Mouse (Mus musculus) lung, embryonic 15.5 days (tissue): ENCODE measurements around the gene Umodl1. TPM values are rescaled to one million over a fixed set of nuclear protein-coding genes. Genes with fewer than 3 reads are reported as not detected.

Source experiments
- ATAC-seq: fragments of 200-750 bp; cut with Nextera tagmentation; 2 replicates; pipeline ENCODE4 v1.8.0; 2017; ENCODE audit warnings: moderate number of reproducible peaks, borderline replicate concordance; ENCODE audit not compliant: low FRiP score, low TSS enrichment; ENCODE audit errors: extremely low read depth
- H3K27ac ChIP-seq: fragments of 300-500 bp; sonication (generic); 2 replicates; pipeline ENCODE4 v1.5.1; 2015; ENCODE audit warnings: moderate library complexity, mild to moderate bottlenecking, inconsistent platforms
- H3K27me3 ChIP-seq: fragments of 300-500 bp; sonication (generic); 2 replicates; pipeline ENCODE4 v1.6.1; 2015; ENCODE audit warnings: inconsistent platforms
- H3K36me3 ChIP-seq: fragments of 300-500 bp; sonication (generic); 2 replicates; pipeline ENCODE4 v1.6.1; 2015; ENCODE audit warnings: inconsistent platforms
- H3K4me1 ChIP-seq: fragments of 300-500 bp; sonication (generic); 2 replicates; pipeline ENCODE4 v1.6.1; 2015; ENCODE audit warnings: inconsistent platforms
- H3K4me2 ChIP-seq: fragments of 300-500 bp; sonication (generic); 2 replicates; pipeline ENCODE4 v1.6.1; 2015; ENCODE audit warnings: inconsistent platforms, mild to moderate bottlenecking, moderate library complexity
- H3K4me3 ChIP-seq: fragments of 300-500 bp; sonication (generic); 2 replicates; pipeline ENCODE4 v1.5.1; 2015; ENCODE audit warnings: mild to moderate bottlenecking, inconsistent platforms
- H3K9ac ChIP-seq: fragments of 300-500 bp; sonication (generic); 2 replicates; pipeline ENCODE4 v1.6.1; 2015; ENCODE audit warnings: inconsistent platforms
- H3K9me3 ChIP-seq: fragments of 300-500 bp; sonication (generic); 2 replicates; pipeline ENCODE4 v1.6.1; 2016; ENCODE audit warnings: inconsistent platforms
- WGBS: fragments of 180-500 bp; shearing (Covaris S2); methylation state at CpG from one replicate; pipeline ENCODE4 v1.1.7; 2015; 5-methylcytosine and 5-hydroxymethylcytosine counted together
- polyA plus RNA-seq: library from polyadenylated mRNA; unstranded; fragments of >200 nt; fragmentation: Nextera tagmentation; extraction: Ambion mirVana; gene quantifications from 2 replicates; pipeline ENCODE4 v1.2.1, GENCODE M21; 2015

The Umodl1 gene
- polyA plus RNA-seq, 1 experiment from 2014 or later: 0.72 TPM

DNA sequence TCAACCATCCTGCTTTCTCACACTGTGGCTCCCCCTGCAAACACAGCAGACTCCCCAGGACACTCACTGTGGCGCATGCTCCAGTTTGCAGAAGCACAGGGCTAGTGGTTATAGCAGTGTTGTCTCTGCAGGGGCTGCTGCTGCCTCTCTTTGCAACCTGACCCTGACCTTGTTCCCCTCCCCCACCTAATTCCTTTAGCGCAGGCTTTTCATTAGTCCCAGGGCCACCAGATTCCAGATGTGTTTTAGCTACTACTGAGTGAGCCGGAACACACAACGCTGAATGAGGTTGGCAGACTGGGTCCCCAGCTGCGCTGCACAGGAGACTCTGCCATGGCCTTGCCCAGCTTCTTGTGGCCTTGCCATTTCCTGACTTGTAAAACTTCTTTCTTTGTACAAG is 46.5 kb downstream of the Umodl1 start:
- Histone ChIP-seq H3K36me3 (no peaks in the 10 kb centered on the region), H3K27ac (no peak overlapping the region), H3K27me3 (no peaks in the 10 kb centered on the region), H3K4me3 (no peak overlapping the region), H3K9me3 (no peaks in the 10 kb centered on the region), H3K4me2 (no peak overlapping the region), H3K9ac (no peak overlapping the region), H3K4me1 (no peaks in the 10 kb centered on the region)
- WGBS: 30% methylated on average over 5 of the region's 5 CpGs
- ATAC-seq: no peak

DNA sequence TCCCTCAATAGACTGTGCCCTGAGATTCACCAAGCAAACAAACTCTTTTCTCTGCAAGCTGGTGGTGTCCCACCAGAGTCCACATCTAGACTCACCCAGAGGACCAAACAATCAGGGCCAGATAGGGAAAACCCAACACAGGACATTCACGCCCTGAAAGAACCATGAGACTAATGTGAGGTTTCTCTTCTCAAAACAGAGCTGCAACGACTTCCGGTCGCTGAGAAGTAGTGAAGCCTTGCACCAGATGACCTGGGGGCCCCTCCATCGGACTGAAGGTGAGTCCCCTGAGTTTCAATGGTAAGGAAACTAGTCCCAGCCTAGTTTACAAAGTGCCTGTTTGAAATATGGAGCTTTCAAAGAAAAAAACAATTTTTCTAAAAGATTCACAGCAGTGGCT is 48.2 kb downstream of the Umodl1 start:
- H3K4me1 ChIP-seq: no peaks in the 10 kb centered on the region

DNA sequence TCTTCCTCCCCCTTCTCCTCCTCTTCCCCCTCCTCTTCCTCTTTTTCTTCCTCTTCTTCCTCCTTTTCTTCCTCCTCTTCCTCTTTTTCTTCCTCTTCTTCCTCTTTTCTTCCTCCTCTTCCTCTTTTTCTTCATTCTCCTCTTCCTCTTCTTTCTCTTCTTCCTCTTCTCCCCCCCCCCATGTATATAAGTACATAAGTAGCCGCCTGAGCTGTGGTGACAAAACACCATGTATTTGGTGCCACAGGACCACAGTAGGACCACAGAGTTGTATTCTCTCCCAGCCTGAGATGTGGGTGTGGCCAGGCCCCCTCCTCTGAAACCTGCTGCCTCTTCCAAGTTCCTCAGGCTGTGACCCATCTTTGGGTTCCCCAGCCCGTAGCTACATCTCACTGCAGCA is 50.8 kb downstream of the Umodl1 start:
- no peaks in the 10 kb centered on the region for H3K4me1 ChIP-seq
- no peak overlapping the region for H3K9ac ChIP-seq
- no peaks in the 10 kb centered on the region for H3K27me3 ChIP-seq
- H3K27ac ChIP-seq: no peak overlapping the region
- ATAC-seq: no peak
- no peaks in the 10 kb centered on the region for H3K36me3 ChIP-seq
- no peaks in the 10 kb centered on the region for H3K9me3 ChIP-seq
- H3K4me3 ChIP-seq: no peak overlapping the region
- no peak overlapping the region for H3K4me2 ChIP-seq
- 74% methylated on average over 2 of the region's 2 CpGs for WGBS

More for the DNA sequence above, 48.2 kb downstream of the Umodl1 start:
- no peaks in the 10 kb centered on the region for H3K36me3 ChIP-seq
- 82% methylated on average over 5 of the region's 5 CpGs for WGBS
- no peak overlapping the region for H3K4me2 ChIP-seq
- no peaks in the 10 kb centered on the region for H3K9me3 ChIP-seq
- no peak overlapping the region for H3K27ac ChIP-seq
- ATAC-seq: no peak
- H3K9ac ChIP-seq: no peak overlapping the region
- H3K4me3 ChIP-seq: no peak overlapping the region
- no peaks in the 10 kb centered on the region for H3K27me3 ChIP-seq

DNA sequence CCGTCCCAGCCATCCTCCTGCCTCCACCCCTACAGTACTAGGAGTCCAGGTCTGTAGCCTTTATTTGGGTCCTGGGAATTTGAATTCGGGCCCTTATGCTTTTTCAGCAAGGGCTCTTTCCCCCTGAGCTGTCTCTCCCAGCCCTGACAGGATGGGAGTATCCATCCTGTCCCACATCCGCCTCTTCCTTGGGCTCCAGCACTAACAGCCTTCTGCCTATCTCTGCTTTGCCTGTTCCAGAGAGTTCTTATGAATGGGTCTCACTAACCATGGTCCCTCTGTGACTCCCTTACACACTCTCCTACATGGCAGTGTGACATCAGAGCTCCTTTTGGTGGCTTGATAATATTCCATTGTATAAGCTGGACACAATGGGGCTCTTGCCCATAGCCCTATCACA is 52.9 kb downstream of the Umodl1 start:
- no peak overlapping the region for H3K9ac ChIP-seq
- no peaks in the 10 kb centered on the region for H3K9me3 ChIP-seq
- no peak overlapping the region for H3K4me3 ChIP-seq
- no peak overlapping the region for H3K4me2 ChIP-seq
- H3K36me3 ChIP-seq: no peaks in the 10 kb centered on the region
- no peaks in the 10 kb centered on the region for H3K4me1 ChIP-seq
- WGBS: 69% methylated on average over 3 of the region's 3 CpGs
- H3K27ac ChIP-seq: no peak overlapping the region
- no peaks in the 10 kb centered on the region for H3K27me3 ChIP-seq
- ATAC-seq: no peak

DNA sequence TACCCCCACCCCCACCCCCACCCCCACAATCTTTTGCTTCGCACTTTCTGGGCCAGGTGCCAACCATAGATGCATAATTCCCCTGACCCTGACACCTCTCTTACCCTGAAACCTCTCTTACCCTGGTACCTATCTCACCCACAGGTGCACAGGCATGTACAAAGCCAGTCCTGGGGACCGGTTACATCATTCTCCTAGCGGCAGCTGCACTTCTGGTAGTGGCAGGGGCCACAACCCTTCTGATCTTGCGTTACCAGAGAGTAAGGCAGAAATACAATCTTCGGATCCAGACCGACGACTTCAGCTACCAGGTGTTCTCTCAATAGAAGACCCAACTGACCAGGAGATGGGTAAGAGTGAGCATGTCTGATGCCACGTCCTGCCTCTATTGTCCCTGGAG is 54.0 kb downstream of the Umodl1 start:
- ATAC-seq: no peak
- no peak overlapping the region for H3K27ac ChIP-seq
- no peak overlapping the region for H3K9ac ChIP-seq
- no peaks in the 10 kb centered on the region for H3K27me3 ChIP-seq
- no peaks in the 10 kb centered on the region for H3K4me1 ChIP-seq
- H3K4me2 ChIP-seq: no peak overlapping the region
- no peaks in the 10 kb centered on the region for H3K36me3 ChIP-seq
- 75% methylated on average over 8 of the region's 8 CpGs for WGBS
- no peak overlapping the region for H3K4me3 ChIP-seq
- H3K9me3 ChIP-seq: no peaks in the 10 kb centered on the region

DNA sequence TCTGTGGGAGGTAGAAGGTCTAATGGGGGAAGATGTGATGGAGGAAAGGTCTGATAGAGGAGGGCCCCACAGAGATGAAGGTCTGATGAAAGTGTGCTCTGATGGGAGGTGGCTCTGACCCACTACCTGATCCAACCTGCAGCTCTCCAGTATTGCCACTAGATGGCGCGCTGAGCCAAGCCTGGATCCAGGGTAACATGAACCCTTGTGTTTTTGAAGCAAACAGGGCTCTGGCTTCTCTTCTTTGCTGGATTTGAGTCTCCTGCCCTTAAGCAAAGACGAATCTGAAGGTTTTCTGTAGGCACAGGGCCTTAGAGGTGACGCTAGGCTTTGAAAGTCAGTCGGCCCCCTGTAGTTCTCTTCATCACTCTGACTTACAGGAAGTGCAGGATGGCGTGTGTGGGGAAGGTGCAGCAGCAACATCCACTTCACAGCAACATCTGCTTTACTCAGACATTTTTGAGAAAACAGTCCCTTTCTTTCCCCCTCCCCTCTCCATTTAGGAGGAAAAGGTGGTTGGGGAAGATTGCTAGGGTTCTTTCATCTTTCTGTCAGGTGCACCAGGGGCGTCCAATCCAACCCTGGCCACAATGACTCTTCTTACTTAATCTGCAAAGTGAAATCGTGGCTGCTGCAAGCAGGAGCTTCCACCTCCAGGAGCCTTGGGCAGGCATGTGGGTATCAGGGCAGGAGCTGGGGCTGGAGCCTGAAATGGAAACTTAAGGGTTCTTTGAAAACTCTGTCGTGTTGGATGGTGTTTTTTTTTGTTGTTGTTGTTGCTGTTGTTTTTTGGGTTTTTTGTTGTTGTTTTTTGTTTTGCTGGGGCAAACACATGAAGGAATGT is 57.3 kb downstream of the Umodl1 start:
- WGBS: 26% methylated on average over 9 of the region's 9 CpGs
- H3K9me3 ChIP-seq: no peaks in the 10 kb centered on the region
- H3K9ac ChIP-seq: no peak overlapping the region
- no peak overlapping the region for H3K4me3 ChIP-seq
- no peak for ATAC-seq
- H3K27ac ChIP-seq: no peak overlapping the region
- H3K27me3 ChIP-seq: no peaks in the 10 kb centered on the region
- no peak overlapping the region for H3K4me2 ChIP-seq
- H3K4me1 ChIP-seq: no peaks in the 10 kb centered on the region
- H3K36me3 ChIP-seq: no peaks in the 10 kb centered on the region

DNA sequence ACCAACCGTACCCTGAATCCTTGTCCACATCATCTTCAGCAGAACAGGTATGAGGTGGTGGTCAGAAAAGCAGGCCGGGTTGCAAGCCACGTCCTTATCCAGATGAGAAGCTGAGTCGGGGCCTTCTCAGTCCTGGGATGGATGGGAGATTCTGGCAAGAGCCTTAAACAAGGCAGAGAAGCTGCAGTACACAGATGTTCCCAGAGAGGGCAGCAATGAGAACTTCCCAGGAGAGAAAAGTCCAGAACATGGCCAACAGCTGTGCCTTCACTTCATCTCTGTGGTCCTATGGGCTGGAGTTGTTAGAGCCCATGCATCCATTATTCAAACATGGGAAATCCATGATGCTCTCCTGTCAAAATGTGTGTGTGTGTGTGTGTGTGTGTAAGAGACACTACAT is 63.8 kb downstream of the Umodl1 start:
- WGBS: 68% methylated on average over 4 of the region's 4 CpGs

DNA sequence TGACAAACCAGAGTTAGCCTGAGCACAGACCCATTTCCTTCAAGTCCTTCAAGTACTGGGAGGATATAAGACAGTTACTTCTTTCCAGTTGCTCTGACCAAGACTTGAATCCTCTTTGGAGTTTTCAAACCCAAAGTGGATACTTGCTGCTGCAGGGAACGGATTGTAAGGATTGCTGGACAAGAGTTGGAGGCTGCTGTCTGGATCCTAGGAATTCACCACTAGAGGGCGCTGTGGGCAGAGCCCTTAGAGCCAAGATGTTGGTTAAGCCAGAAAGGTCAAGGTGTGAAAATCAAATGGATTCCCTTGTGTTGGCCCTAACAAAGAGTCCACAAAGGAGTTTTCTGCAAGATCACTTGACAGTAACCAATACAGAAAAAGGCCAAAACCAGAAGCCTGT is 65.1 kb downstream of the Umodl1 start:
- H3K27me3 ChIP-seq: no peaks in the 10 kb centered on the region
- no peaks in the 10 kb centered on the region for H3K9me3 ChIP-seq
- H3K4me2 ChIP-seq: no peak overlapping the region
- no peaks in the 10 kb centered on the region for H3K36me3 ChIP-seq
- peaks cover 11% of the 10 kb centered on the region for H3K4me1 ChIP-seq
- H3K9ac ChIP-seq: no peak overlapping the region
- no peak for ATAC-seq
- 8% methylated on average over 2 of the region's 2 CpGs for WGBS
- H3K4me3 ChIP-seq: no peak overlapping the region
- no peak overlapping the region for H3K27ac ChIP-seq

More for the DNA sequence above, 63.8 kb downstream of the Umodl1 start:
- ATAC-seq: no peak
- Histone ChIP-seq H3K4me1 (peaks cover 7% of the 10 kb centered on the region; the same call in 1 of the 2 replicates), H3K4me3 (no peak overlapping the region), H3K9ac (no peak overlapping the region), H3K36me3 (no peaks in the 10 kb centered on the region), H3K27ac (no peak overlapping the region), H3K9me3 (no peaks in the 10 kb centered on the region), H3K27me3 (no peaks in the 10 kb centered on the region), H3K4me2 (no peak overlapping the region)

DNA sequence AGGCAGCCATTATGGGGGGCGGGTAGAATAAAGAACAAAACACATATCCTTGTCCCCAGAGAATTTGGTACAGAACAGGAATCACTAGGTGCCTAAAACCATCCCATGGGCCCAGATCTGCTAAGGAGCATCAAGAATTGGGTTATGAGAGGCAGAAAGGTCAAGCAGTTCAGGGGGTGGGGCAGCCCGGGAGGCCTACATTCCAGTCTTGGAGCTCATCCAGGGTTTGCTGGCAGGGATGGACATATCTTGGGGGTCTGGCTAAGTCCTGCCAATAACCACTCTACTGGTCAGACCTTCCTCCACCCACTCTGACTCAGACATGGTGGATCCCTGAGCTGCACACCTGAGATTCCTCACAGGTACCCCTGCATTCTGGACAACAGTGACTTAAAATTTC is 65.6 kb downstream of the Umodl1 start:
- WGBS: 54% methylated on average over 2 of the region's 2 CpGs
- Histone ChIP-seq H3K9ac (no peak overlapping the region), H3K4me2 (no peak overlapping the region), H3K27me3 (no peaks in the 10 kb centered on the region), H3K36me3 (no peaks in the 10 kb centered on the region), H3K4me1 (peaks cover 11% of the 10 kb centered on the region), H3K27ac (no peak overlapping the region), H3K4me3 (no peak overlapping the region), H3K9me3 (no peaks in the 10 kb centered on the region)
- ATAC-seq: no peak

DNA sequence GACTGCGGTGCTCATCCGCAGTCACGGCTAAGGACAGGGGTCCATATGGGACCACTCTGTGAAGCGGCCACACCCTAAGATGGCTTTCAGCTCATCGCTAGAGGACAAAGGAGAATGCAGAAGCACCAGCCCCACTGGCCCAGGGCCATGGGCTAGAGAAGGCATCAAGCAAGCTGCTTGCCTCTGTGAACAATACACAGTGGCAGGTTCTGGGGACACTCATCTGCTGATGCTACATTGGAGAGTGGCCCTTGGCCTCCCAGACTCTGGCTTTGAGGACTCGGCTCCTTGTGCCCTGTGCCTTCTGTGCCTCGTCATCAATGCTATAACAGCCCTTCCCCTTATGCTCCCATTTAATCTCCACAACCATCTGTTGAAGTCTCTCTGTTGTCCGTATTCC is 66.8 kb downstream of the Umodl1 start:
- Histone ChIP-seq H3K27ac (no peak overlapping the region), H3K4me2 (no peak overlapping the region), H3K4me1 (peaks cover 11% of the 10 kb centered on the region), H3K27me3 (no peaks in the 10 kb centered on the region), H3K9me3 (no peaks in the 10 kb centered on the region), H3K9ac (no peak overlapping the region), H3K36me3 (no peaks in the 10 kb centered on the region), H3K4me3 (no peak overlapping the region)
- no peak for ATAC-seq
- 89% methylated on average over 8 of the region's 8 CpGs for WGBS

DNA sequence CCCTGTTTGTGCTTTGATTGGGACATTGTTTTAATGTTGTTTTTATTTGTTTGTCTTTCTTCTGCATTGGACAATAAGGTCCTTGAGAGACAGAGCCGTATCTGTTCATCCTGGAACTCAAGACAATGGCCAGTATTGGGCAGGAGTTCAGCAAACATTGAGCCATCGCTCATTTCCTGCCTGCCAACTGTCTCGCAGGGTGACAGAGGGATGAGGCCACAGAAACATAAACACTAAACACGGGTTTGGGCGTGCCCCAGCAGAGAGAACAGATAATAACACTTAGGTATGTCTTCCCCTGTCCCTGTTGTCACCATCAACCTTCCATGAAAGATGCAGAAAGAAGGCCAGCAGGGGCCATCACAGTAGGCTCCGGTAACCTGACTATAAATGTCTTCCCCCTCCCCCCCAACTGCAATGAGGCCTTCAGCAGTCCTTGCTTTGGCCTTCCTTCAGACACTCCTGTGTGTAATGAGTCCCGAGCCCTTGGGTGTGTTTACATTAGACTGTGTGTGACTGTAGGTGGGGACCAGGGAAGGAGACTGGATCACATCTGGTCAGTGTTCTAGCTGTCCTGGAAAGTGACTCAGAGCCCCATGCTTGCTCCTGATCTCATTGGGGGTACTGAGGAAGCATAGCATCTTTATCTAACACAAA is 69.8 kb downstream of the Umodl1 start:
- H3K4me1 ChIP-seq: peaks cover 11% of the 10 kb centered on the region
- 34% methylated on average over 7 of the region's 7 CpGs for WGBS
- H3K4me3 ChIP-seq: no peak overlapping the region
- H3K4me2 ChIP-seq: no peak overlapping the region
- no peaks in the 10 kb centered on the region for H3K36me3 ChIP-seq
- H3K9ac ChIP-seq: no peak overlapping the region
- no peaks in the 10 kb centered on the region for H3K27me3 ChIP-seq
- H3K27ac ChIP-seq: no peak overlapping the region
- no peak for ATAC-seq
- no peaks in the 10 kb centered on the region for H3K9me3 ChIP-seq

DNA sequence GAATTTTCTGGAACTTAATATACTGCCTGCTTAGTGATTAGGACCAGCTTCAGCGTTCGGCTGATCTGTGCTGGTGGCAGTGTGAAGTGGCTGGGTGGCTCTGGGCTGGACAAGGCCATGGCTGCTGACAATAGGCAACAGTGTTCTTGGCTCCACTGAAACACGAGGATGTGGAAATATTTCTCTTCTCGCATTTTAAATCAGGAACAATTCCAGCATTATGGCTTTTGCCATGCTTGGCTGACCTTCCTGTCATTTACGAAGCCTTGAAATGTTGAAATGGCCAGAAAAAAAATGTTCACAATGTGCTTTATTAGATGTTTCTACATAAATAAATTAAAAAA is 70.3 kb downstream of the Umodl1 start:
- Histone ChIP-seq H3K9me3 (no peaks in the 10 kb centered on the region), H3K27me3 (no peaks in the 10 kb centered on the region), H3K4me2 (no peak overlapping the region), H3K4me3 (no peak overlapping the region), H3K27ac (no peak overlapping the region), H3K4me1 (peaks cover 11% of the 10 kb centered on the region), H3K36me3 (no peaks in the 10 kb centered on the region), H3K9ac (no peak overlapping the region)
- 39% methylated on average over 5 of the region's 5 CpGs for WGBS
- ATAC-seq: no peak
